Mouse (Mus musculus) heart, postnatal 0 days (tissue): Measurements from ENCODE around the gene Lsm7. TPM values are rescaled to one million over a fixed set of nuclear protein-coding genes. Genes with fewer than 3 reads are reported as not detected.

Experiments
- ATAC-seq: fragments of 200-750 bp; cut with Nextera tagmentation; 2 replicates; pipeline ENCODE4 v1.8.0; 2017; ENCODE audit warnings: low read depth, moderate number of reproducible peaks, moderate library complexity; ENCODE audit not compliant: insufficient read depth
- DNase-seq: peaks from one replicate; pipeline ENCODE4 v3.0.0-alpha.2; 2016; ENCODE audit warnings: low spot score
- H3K27ac ChIP-seq: fragments of 300-500 bp; sonication (generic); 2 replicates; pipeline ENCODE4 v1.5.1; 2014; ENCODE audit warnings: low read depth, mild to moderate bottlenecking
- H3K27me3 ChIP-seq: fragments of 300-500 bp; sonication (generic); 2 replicates; pipeline ENCODE4 v1.6.1; 2014; ENCODE audit warnings: low read length, mixed read lengths; ENCODE audit not compliant: control insufficient read depth, insufficient read depth
- H3K36me3 ChIP-seq: fragments of 300-500 bp; sonication (generic); replicated peaks from 2 replicates; pipeline ENCODE4 v1.6.1; 2014; ENCODE audit warnings: low read length, mixed read lengths; ENCODE audit not compliant: control insufficient read depth, insufficient read depth
- H3K4me1 ChIP-seq: fragments of 300-500 bp; sonication (generic); 2 replicates; pipeline ENCODE4 v1.6.1; 2014; ENCODE audit warnings: antibody characterized with exemption; ENCODE audit not compliant: control insufficient read depth, insufficient read depth
- H3K4me2 ChIP-seq: fragments of 300-500 bp; sonication (generic); 2 replicates; pipeline ENCODE4 v1.6.1; 2014; ENCODE audit warnings: low read depth, mild to moderate bottlenecking, low read length, moderate library complexity
- H3K4me3 ChIP-seq: fragments of 300-500 bp; sonication (generic); 2 replicates; pipeline ENCODE4 v1.5.1; 2014; ENCODE audit warnings: low read depth, low read length
- H3K9ac ChIP-seq: fragments of 300-500 bp; sonication (generic); replicated peaks from 2 replicates; pipeline ENCODE4 v1.6.1; 2014; ENCODE audit warnings: low read depth, low read length, mixed read lengths
- H3K9me3 ChIP-seq: fragments of 300-500 bp; sonication (generic); replicated peaks from 2 replicates; pipeline ENCODE4 v1.6.1; 2016; ENCODE audit warnings: low read length; ENCODE audit not compliant: control insufficient read depth
- CTCF ChIP-seq: IDR thresholded peaks from 2 replicates; pipeline ENCODE4 v1.5.1; 2016; ENCODE audit warnings: antibody characterized with exemption, control low read depth, low read depth
- EP300 ChIP-seq: IDR thresholded peaks from 2 replicates; pipeline ENCODE4 v1.6.1; 2016; ENCODE audit warnings: antibody characterized with exemption, low read depth
- WGBS: fragments of 180-500 bp; shearing (Covaris S2); extraction: QIAGEN DNeasy Blood & Tissue Kit; methylation state at CpG from one replicate; pipeline ENCODE4 v1.1.7; 2014; 5-methylcytosine and 5-hydroxymethylcytosine counted together
- polyA plus RNA-seq: library from polyadenylated mRNA; unstranded; fragments of >200 nt; fragmentation: Nextera tagmentation; extraction: Ambion mirVana; gene quantifications from 2 replicates; pipeline ENCODE4 v1.2.1, GENCODE M21; 2015
- total RNA-seq: library from RNA; depleted of rRNA; stranded (reverse); fragments of >200 nt; gene quantifications from 2 replicates; pipeline ENCODE4 v1.2.3, GENCODE M21; 2014; ENCODE audit warnings: low replicate concordance

Gene Lsm7
- total and polyA plus RNA-seq, 2 experiments from 2014 or later: 118 to 162 TPM

DNA sequence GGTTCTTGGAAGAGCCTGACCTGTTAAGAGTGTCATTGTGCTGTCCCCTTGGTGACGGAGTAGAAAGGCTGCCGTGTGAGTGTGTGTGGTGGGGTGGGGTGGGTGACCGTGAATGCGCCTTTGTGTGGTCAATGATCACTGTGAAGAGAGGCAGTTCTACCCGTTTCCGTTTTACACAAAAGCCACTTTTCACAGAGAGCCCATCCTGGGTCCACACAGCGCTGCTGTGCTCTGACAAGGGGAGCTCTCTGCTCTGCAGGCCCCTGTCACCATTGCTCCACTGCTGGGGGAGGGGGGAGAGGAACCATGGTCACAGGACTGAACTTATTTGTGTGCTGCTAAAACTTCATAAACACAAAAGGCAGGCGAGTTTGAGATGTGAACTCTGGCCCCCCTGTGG lies 2.4 kb upstream of the Lsm7 start:
- Histone ChIP-seq H3K27me3 (no peaks in the 10 kb centered on the region), H3K9me3 (no peaks in the 10 kb centered on the region), H3K4me2 (no peak overlapping the region), H3K4me1 (peaks cover 13% of the 10 kb centered on the region; the same call in 1 of the 2 replicates), H3K4me3 (no peak overlapping the region), H3K27ac (no peak overlapping the region), H3K9ac (no peak overlapping the region), H3K36me3 (peaks cover 14% of the 10 kb centered on the region)
- TF ChIP-seq EP300 (no peak), CTCF (no peak)
- no peak for DNase-seq
- no peak for ATAC-seq
- WGBS: 68% methylated on average over 8 of the region's 8 CpGs

DNA sequence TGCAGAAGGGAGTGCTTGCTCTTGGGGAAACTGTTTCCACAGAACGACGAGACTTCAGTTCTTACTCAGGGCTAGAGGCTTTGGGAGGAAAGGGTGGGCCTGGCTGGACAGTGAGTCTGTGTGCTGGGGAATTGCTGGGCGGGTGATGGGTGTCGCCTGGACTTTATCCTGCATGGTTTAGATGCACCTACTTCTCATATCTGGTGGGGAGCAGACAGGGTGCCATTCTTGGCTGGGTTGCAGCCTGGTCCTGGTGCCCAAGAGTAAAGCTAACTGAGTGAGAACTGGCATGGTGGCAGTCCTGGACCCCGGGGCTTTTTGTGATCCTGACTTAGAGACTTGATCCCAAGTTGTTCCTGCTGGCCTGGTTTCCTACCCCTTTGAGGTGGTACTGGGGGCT lies 1.9 kb upstream of the Lsm7 start:
- H3K4me1 ChIP-seq: peaks cover 13% of the 10 kb centered on the region; the same call in 1 of the 2 replicates
- ATAC-seq (no peak), DNase-seq (no peak)
- H3K9me3 ChIP-seq: no peaks in the 10 kb centered on the region
- no peak overlapping the region for H3K4me2 ChIP-seq
- 82% methylated on average over 5 of the region's 5 CpGs for WGBS
- H3K36me3 ChIP-seq: peaks cover 14% of the 10 kb centered on the region
- no peak for TF ChIP-seq EP300
- TF ChIP-seq CTCF: no peak
- no peak overlapping the region for H3K9ac ChIP-seq
- no peaks in the 10 kb centered on the region for H3K27me3 ChIP-seq
- no peak overlapping the region for H3K27ac ChIP-seq
- H3K4me3 ChIP-seq: no peak overlapping the region

DNA sequence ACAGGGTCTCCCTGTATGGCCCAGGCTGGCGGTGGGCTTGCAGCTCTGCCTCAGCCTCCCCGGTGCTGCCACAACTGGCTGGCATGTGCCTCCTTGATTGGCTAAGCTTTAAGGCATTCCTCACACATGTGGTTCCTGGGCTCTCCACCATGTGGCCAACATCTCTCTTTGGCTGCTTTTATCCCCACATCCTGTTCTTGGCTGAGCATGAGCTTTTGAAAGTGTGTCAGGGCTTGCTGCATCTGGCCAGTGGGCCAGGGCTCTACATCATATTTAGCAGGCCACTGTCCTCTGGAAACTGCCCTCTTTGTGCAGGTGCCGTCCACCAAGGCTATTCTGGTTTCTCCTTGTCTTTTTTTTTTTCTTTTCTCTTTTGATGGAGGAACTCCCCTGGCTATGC lies 1.3 kb upstream of the Lsm7 start:
- peaks cover 13% of the 10 kb centered on the region; the same call in 1 of the 2 replicates for H3K4me1 ChIP-seq
- peak overlapping the region; percentile 93 for H3K4me2 ChIP-seq
- DNase-seq: no peak
- no peak overlapping the region for H3K9ac ChIP-seq
- no peaks in the 10 kb centered on the region for H3K27me3 ChIP-seq
- ATAC-seq: no peak
- TF ChIP-seq CTCF (0 out of 2 replicates have a peak, but pooled peaks have one; percentile 8), EP300 (no peak)
- H3K27ac ChIP-seq: no peak overlapping the region
- H3K4me3 ChIP-seq: no peak overlapping the region
- 62% methylated on average over 3 of the region's 3 CpGs for WGBS
- peaks cover 17% of the 10 kb centered on the region for H3K36me3 ChIP-seq
- no peaks in the 10 kb centered on the region for H3K9me3 ChIP-seq

DNA sequence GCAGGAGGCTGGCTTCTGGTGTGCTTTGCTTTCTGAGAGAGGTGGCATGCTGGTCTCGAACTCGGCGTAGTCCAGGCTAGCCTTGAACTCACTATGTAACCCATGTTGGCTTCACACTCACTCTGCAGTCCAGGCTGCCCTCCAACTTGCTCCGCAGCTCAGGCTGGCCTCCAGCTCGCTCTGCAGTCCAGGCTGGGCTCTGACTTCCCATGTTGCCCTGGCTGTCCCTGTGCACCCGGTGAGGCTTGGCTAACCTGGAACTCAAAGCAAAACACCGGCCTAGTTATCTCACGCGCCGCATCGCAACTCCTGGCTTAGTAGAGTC lies 702 bp upstream of the Lsm7 start:
- Histone ChIP-seq H3K36me3 (peaks cover 17% of the 10 kb centered on the region), H3K9me3 (no peaks in the 10 kb centered on the region), H3K4me2 (peak overlapping the region; percentile 93), H3K4me3 (peak overlapping the region; percentile 72), H3K4me1 (peaks cover 13% of the 10 kb centered on the region; the same call in 1 of the 2 replicates), H3K27ac (no peak overlapping the region), H3K9ac (peak overlapping the region; percentile 68), H3K27me3 (no peaks in the 10 kb centered on the region)
- TF ChIP-seq CTCF (no peak), EP300 (no peak)
- no peak for DNase-seq
- 16% methylated on average over 11 of the region's 11 CpGs for WGBS
- no peak for ATAC-seq

DNA sequence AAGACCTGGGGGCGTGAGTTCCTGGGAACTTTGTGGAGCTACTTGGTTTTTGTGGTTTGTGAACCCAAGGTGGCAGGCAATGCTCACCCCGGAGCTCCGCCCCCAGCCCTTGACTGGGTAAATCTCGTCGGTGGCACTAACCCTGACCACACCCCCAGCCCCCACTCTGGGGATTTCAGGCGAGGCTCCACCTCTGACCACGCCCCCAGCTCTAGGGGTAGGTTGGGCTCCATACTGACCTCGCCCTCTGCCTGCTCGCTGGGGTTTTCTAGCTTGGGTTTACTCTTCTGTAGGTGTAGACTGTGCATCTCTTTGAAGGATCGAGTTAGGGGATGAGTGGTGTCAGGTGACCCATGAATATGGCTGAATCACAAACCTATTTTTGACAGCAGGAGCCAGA lies 6.4 kb downstream of the Lsm7 start:
- 9% methylated on average over 10 of the region's 10 CpGs for WGBS
- H3K9me3 ChIP-seq: no peaks in the 10 kb centered on the region

DNA sequence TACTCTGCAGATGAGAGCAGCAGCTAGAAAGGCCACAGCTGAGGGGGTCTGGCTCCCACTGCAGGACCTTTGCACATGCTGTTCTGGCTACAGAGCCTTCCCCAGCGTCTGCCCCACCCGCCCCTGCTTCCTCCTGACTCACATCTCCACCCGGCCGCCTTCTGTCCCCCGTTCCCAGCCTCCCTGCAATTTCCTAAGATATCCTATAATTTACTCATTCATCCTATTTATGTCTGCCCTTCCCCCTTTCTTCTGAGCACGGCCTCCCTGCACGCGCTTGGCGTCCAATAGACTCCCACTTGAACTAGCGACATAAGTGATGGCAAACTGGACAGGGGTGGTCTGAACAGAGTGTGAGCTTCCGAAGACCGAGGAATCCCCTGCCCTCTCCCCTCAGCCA lies 9.3 kb downstream of the Lsm7 start:
- ATAC-seq: no peak
- Histone ChIP-seq H3K9me3 (no peaks in the 10 kb centered on the region), H3K4me1 (peaks cover 9% of the 10 kb centered on the region), H3K27ac (no peak overlapping the region), H3K4me2 (no peak overlapping the region), H3K9ac (no peak overlapping the region), H3K36me3 (no peaks in the 10 kb centered on the region), H3K27me3 (peaks cover 30% of the 10 kb centered on the region), H3K4me3 (no peak overlapping the region)
- no peak for DNase-seq
- WGBS: 70% methylated on average over 12 of the region's 12 CpGs
- TF ChIP-seq CTCF: no peak
- TF ChIP-seq EP300: no peak

More for the DNA sequence above, 6.4 kb downstream of the Lsm7 start:
- Histone ChIP-seq H3K4me2 (no peak overlapping the region), H3K4me3 (no peak overlapping the region), H3K4me1 (peaks cover 8% of the 10 kb centered on the region), H3K36me3 (peaks cover 17% of the 10 kb centered on the region), H3K9ac (no peak overlapping the region), H3K27ac (no peak overlapping the region), H3K27me3 (peaks cover 16% of the 10 kb centered on the region)
- TF ChIP-seq CTCF: no peak
- ATAC-seq: peak; percentile 43
- no peak for DNase-seq
